Mouse (Mus musculus): ENCODE measurements at regions not wholly inside any gene's neighbourhood (a gene's known extent, or its start where the extent isn't known, plus 50 kb on each side); places are given as distances from the start of the nearest gene placed in this dataset.

GRCm38 (mm10) chr11:64738948-64739347 lies 239.9 kb upstream of the Elac2 start:
- Histone ChIP-seq H3K9me3 (replicated peaks) (no peaks in the 10 kb centered on the region), H3K9ac (no peak overlapping the region), H3K4me2 (replicated peaks) (no peak overlapping the region), H3K27ac (replicated peaks) (no peak overlapping the region), H3K27me3 (no peaks in the 10 kb centered on the region), H3K4me1 (no peaks in the 10 kb centered on the region), H3K4me3 (replicated peaks) (no peak overlapping the region), H3K36me3 (no peaks in the 10 kb centered on the region)
- 53% methylated on average over 7 of the region's 7 CpGs for WGBS
- no peak for ATAC-seq (ENCODE audit: insufficient number of reproducible peaks, low FRiP score, low TSS enrichment, low read depth)

- Histone ChIP-seq H3K4me1 (no peaks in the 10 kb centered on the region), H3K9ac (no peak overlapping the region), H3K36me3 (no peaks in the 10 kb centered on the region), H3K27me3 (no peaks in the 10 kb centered on the region), H3K4me2 (replicated peaks) (no peak overlapping the region), H3K9me3 (replicated peaks) (no peaks in the 10 kb centered on the region), H3K27ac (replicated peaks) (no peak overlapping the region), H3K4me3 (replicated peaks) (no peak overlapping the region)
- 70% methylated on average over 4 of the region's 4 CpGs for WGBS
- ATAC-seq (ENCODE audit: insufficient number of reproducible peaks, low FRiP score, low TSS enrichment, low read depth) = no peak
Measured at GRCm38 (mm10) chr11:64743753-64744152, 235.1 kb upstream of the Elac2 start.

- WGBS = 85% methylated on average over 6 of the region's 6 CpGs
Measured at GRCm38 (mm10) chr11:64746146-64746545, 232.7 kb upstream of the Elac2 start.

GRCm38 (mm10) chr11:64749976-64750375 lies 228.9 kb upstream of the Elac2 start:
- H3K4me1 ChIP-seq = peaks cover 3% of the 10 kb centered on the region; the same call in 1 of the 2 replicates
- no peaks in the 10 kb centered on the region for H3K27me3 ChIP-seq
- no peak overlapping the region for H3K4me3 ChIP-seq (replicated peaks)
- no peak overlapping the region for H3K27ac ChIP-seq (replicated peaks)
- no peaks in the 10 kb centered on the region for H3K36me3 ChIP-seq
- ATAC-seq (ENCODE audit: insufficient number of reproducible peaks, low FRiP score, low TSS enrichment, low read depth) = no peak
- H3K9me3 ChIP-seq (replicated peaks) = no peaks in the 10 kb centered on the region
- no peak overlapping the region for H3K9ac ChIP-seq
- 29% methylated on average over 9 of the region's 9 CpGs for WGBS
- H3K4me2 ChIP-seq (replicated peaks) = no peak overlapping the region

More at GRCm38 (mm10) chr11:64746146-64746545, 232.7 kb upstream of the Elac2 start:
- Histone ChIP-seq H3K27me3 (no peaks in the 10 kb centered on the region), H3K4me3 (replicated peaks) (no peak overlapping the region), H3K9me3 (replicated peaks) (no peaks in the 10 kb centered on the region), H3K36me3 (no peaks in the 10 kb centered on the region), H3K4me1 (no peaks in the 10 kb centered on the region), H3K4me2 (replicated peaks) (no peak overlapping the region), H3K9ac (no peak overlapping the region), H3K27ac (replicated peaks) (no peak overlapping the region)
- ATAC-seq (ENCODE audit: insufficient number of reproducible peaks, low FRiP score, low TSS enrichment, low read depth) = no peak

GRCm38 (mm10) chr11:64752299-64752698 lies 226.5 kb upstream of the Elac2 start:
- WGBS = 51% methylated on average over 3 of the region's 3 CpGs
- Histone ChIP-seq H3K9ac (no peak overlapping the region), H3K4me2 (replicated peaks) (no peak overlapping the region), H3K36me3 (no peaks in the 10 kb centered on the region), H3K4me1 (peaks cover 3% of the 10 kb centered on the region; the same call in 1 of the 2 replicates), H3K27ac (replicated peaks) (no peak overlapping the region), H3K9me3 (replicated peaks) (no peaks in the 10 kb centered on the region), H3K4me3 (replicated peaks) (no peak overlapping the region), H3K27me3 (no peaks in the 10 kb centered on the region)
- no peak for ATAC-seq (ENCODE audit: insufficient number of reproducible peaks, low FRiP score, low TSS enrichment, low read depth)

GRCm38 (mm10) chr11:64752816-64753215 lies 226.0 kb upstream of the Elac2 start:
- no peak for ATAC-seq (ENCODE audit: insufficient number of reproducible peaks, low FRiP score, low TSS enrichment, low read depth)
- H3K27me3 ChIP-seq = no peaks in the 10 kb centered on the region
- WGBS = 49% methylated on average over 7 of the region's 7 CpGs
- H3K4me2 ChIP-seq (replicated peaks) = no peak overlapping the region
- peaks cover 3% of the 10 kb centered on the region; the same call in 1 of the 2 replicates for H3K4me1 ChIP-seq
- no peaks in the 10 kb centered on the region for H3K36me3 ChIP-seq
- no peaks in the 10 kb centered on the region for H3K9me3 ChIP-seq (replicated peaks)
- H3K27ac ChIP-seq (replicated peaks) = no peak overlapping the region
- no peak overlapping the region for H3K9ac ChIP-seq
- H3K4me3 ChIP-seq (replicated peaks) = no peak overlapping the region

- Histone ChIP-seq H3K27me3 (no peaks in the 10 kb centered on the region), H3K4me1 (peaks cover 3% of the 10 kb centered on the region; the same call in 1 of the 2 replicates), H3K27ac (replicated peaks) (no peak overlapping the region), H3K36me3 (no peaks in the 10 kb centered on the region), H3K9me3 (replicated peaks) (no peaks in the 10 kb centered on the region), H3K4me2 (replicated peaks) (no peak overlapping the region), H3K9ac (no peak overlapping the region), H3K4me3 (replicated peaks) (no peak overlapping the region)
- 0 out of 2 replicates have a peak, but pooled peaks have one; percentile 47 for ATAC-seq (ENCODE audit: insufficient number of reproducible peaks, low FRiP score, low TSS enrichment, low read depth)
- 43% methylated on average over 5 of the region's 5 CpGs for WGBS
Measured at GRCm38 (mm10) chr11:64754076-64754475, 224.8 kb upstream of the Elac2 start.

GRCm38 (mm10) chr11:64755563-64755962 lies 223.3 kb upstream of the Elac2 start:
- H3K9ac ChIP-seq = no peak overlapping the region
- H3K27me3 ChIP-seq = no peaks in the 10 kb centered on the region
- no peak for ATAC-seq (ENCODE audit: insufficient number of reproducible peaks, low FRiP score, low TSS enrichment, low read depth)
- no peak overlapping the region for H3K4me2 ChIP-seq (replicated peaks)
- no peak overlapping the region for H3K4me3 ChIP-seq (replicated peaks)
- WGBS = 96% methylated on average over 1 of the region's 1 CpGs
- H3K4me1 ChIP-seq = peaks cover 3% of the 10 kb centered on the region; the same call in 1 of the 2 replicates
- no peak overlapping the region for H3K27ac ChIP-seq (replicated peaks)
- no peaks in the 10 kb centered on the region for H3K9me3 ChIP-seq (replicated peaks)
- H3K36me3 ChIP-seq = no peaks in the 10 kb centered on the region

- Histone ChIP-seq H3K4me3 (replicated peaks) (no peak overlapping the region), H3K27ac (replicated peaks) (no peak overlapping the region), H3K4me2 (replicated peaks) (no peak overlapping the region), H3K27me3 (no peaks in the 10 kb centered on the region), H3K9me3 (replicated peaks) (no peaks in the 10 kb centered on the region), H3K36me3 (no peaks in the 10 kb centered on the region), H3K9ac (no peak overlapping the region), H3K4me1 (no peaks in the 10 kb centered on the region)
- no peak for ATAC-seq (ENCODE audit: insufficient number of reproducible peaks, low FRiP score, low TSS enrichment, low read depth)
- 84% methylated on average over 3 of the region's 3 CpGs for WGBS
Measured at GRCm38 (mm10) chr11:64760626-64761025, 218.2 kb upstream of the Elac2 start.

- Histone ChIP-seq H3K27ac (replicated peaks) (no peak overlapping the region), H3K4me2 (replicated peaks) (no peak overlapping the region), H3K36me3 (no peaks in the 10 kb centered on the region), H3K4me1 (no peaks in the 10 kb centered on the region), H3K27me3 (no peaks in the 10 kb centered on the region), H3K4me3 (replicated peaks) (no peak overlapping the region), H3K9ac (no peak overlapping the region), H3K9me3 (replicated peaks) (no peaks in the 10 kb centered on the region)
- ATAC-seq (ENCODE audit: insufficient number of reproducible peaks, low FRiP score, low TSS enrichment, low read depth) = no peak
- 68% methylated on average over 3 of the region's 3 CpGs for WGBS
Measured at GRCm38 (mm10) chr11:64762755-64763154, 216.1 kb upstream of the Elac2 start.

GRCm38 (mm10) chr11:64764056-64764455 lies 214.8 kb upstream of the Elac2 start:
- no peaks in the 10 kb centered on the region for H3K9me3 ChIP-seq (replicated peaks)
- no peaks in the 10 kb centered on the region for H3K36me3 ChIP-seq
- no peak for ATAC-seq (ENCODE audit: insufficient number of reproducible peaks, low FRiP score, low TSS enrichment, low read depth)
- no peaks in the 10 kb centered on the region for H3K4me1 ChIP-seq
- H3K4me3 ChIP-seq (replicated peaks) = no peak overlapping the region
- H3K9ac ChIP-seq = no peak overlapping the region
- H3K27me3 ChIP-seq = no peaks in the 10 kb centered on the region
- WGBS = 45% methylated on average over 6 of the region's 6 CpGs
- H3K27ac ChIP-seq (replicated peaks) = no peak overlapping the region
- no peak overlapping the region for H3K4me2 ChIP-seq (replicated peaks)

GRCm38 (mm10) chr11:64776691-64777090 lies 202.1 kb upstream of the Elac2 start:
- no peak for ATAC-seq (ENCODE audit: insufficient number of reproducible peaks, low FRiP score, low TSS enrichment, low read depth)
- WGBS = 72% methylated on average over 5 of the region's 5 CpGs
- Histone ChIP-seq H3K27ac (replicated peaks) (no peak overlapping the region), H3K9ac (no peak overlapping the region), H3K27me3 (no peaks in the 10 kb centered on the region), H3K4me3 (replicated peaks) (no peak overlapping the region), H3K4me1 (no peaks in the 10 kb centered on the region), H3K36me3 (no peaks in the 10 kb centered on the region), H3K9me3 (replicated peaks) (no peaks in the 10 kb centered on the region), H3K4me2 (replicated peaks) (no peak overlapping the region)

Data from embryonic facial prominence, embryonic 15.5 days (tissue).